Mouse (Mus musculus): ENCODE measurements around the gene Arrdc5.
"Not testable (repeated sequence)": the region's sequence is repeated elsewhere in the genome, so short reads cannot be mapped to it uniquely, and the experiment has no call there.

GRCm38 (mm10) chr17:56258812-56259211, 41.3 kb downstream of the Arrdc5 start:
- TF ChIP-seq CTCF, EP300 (IDR thresholded peaks at IDR 0.05; ENCODE audit: low read depth): not testable (repeated sequence)
